Mouse (Mus musculus) left cerebral cortex, adult 9 months (tissue): ENCODE measurements around the gene Tmed3.

ENCODE experiments used
- DNase-seq, 2 experiments: peaks; one replicate each; pipeline ENCODE4 v3.0.0; 2022; ENCODE audit warnings: low spot score in 2 of 2

The Tmed3 gene

DNA sequence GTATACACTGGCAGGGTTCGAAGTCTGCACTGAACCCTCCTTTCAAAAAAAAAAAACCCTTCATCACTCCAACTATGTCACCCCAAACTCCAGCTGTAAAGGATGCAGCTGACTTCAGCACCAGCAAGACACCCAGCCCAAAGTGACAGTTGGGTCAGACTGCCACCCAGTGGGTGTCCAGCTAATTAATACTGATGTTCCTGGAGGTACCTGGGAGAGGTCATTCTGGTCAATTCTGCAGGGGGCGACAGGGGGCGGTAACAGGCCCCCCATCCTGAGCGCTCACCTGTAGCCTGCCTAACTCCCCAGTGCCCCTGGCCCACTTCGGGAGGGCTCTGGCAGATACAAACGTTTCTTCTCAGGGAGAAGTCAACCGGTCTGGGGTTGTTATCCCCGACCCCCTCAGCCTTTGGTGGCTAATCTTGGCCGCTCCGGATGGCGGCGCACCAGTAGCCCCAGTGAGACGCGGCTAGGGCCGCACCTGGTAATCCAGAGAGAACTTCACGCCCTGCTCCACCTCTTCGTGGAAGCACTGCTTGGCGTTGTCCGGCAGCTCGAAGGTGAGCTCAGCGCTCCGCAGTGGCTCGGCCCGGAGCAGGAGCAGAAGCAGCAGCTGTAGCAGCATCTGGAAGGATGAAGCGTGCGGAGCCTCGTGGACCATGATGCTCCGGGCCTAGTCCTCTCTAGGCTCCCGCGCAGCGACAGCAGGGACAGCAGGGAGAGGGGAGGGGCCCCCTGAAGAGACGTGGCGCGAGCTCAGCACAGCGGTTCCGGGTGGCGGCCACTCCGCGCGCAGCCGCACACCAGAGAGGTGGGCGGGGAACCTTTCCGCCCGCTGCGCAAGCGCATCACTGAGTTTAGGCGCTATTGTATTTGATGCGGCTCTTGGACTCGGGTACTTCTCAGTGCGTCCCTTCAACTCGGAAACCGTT is at the start of gene Tmed3:
Gene Tmed3 (minus strand): TSS at position 804 of the 932 bp plus-strand sequence.
- peak; percentile 84 to 91 for DNase-seq

- DNase-seq: no peak
Measured at GRCm38 (mm10) chr9:89740041-89740440, 35.2 kb upstream of the Tmed3 start.

GRCm38 (mm10) chr9:89738295-89738694 is 33.4 kb upstream of the Tmed3 start, which contains the start of gene Ankrd34c:
Gene Ankrd34c (minus strand): TSS chr9:89738475.
- peak in 1 of 2 experiments; percentile 61 for DNase-seq

DNA sequence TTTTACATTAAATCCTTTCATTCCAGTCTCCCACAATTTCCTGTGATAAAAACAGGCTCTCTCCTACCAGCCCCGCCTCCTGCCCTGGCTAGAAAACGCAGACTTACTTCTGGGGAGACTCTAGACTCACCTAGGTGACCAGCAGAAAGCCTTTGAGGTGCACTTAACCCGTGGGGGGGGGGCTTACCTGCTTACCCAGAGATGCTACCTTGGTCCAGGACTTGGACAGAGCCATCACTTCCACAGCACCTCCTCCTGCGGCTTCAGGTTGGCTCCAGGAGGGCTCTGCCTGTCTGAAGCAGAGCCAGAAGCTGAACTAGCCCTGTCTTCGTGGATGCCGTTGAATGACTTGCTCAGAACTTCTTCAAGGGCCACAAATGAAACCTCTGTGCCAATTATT is 33.0 kb upstream of the Tmed3 start:
- DNase-seq: peak in 1 of 2 experiments; percentile 23

DNA sequence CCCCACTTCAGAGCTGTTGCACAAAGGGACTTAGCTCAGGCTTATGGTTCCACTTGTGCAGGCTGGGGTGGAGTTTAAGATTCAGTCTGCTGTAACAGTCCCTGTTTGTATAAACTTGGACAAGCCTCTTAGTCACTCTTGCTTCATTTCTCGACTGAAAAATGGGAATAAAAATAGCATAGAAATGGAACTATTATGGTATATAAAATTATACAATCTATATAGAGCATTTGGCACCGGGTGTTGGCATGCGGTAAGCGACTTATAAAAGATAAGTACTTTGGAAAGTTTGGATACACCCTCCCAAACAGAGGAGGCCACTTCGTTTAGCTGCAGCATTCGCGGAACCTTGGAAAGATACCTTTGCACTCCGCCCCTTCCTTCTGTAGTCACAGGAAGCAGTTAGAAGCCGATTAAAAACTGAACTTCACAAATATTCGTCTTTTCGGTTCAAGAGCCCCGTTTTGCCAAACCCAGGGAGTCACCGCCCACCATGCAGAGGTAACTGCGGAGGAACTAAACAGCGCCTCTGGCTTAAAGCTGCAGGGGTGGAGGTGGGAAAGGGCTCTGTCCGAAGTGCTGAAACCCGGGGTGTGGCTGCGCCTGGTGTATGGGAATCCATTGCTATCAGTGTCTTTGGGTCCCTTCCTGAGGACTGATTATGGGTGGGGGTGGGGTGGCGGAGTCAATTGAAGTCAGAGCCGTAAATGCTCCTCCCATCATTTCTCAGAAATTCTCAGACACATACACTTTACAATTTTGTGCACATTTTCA is 32.3 kb upstream of the Tmed3 start:
- DNase-seq: peak in 1 of 2 experiments; percentile 11

DNA sequence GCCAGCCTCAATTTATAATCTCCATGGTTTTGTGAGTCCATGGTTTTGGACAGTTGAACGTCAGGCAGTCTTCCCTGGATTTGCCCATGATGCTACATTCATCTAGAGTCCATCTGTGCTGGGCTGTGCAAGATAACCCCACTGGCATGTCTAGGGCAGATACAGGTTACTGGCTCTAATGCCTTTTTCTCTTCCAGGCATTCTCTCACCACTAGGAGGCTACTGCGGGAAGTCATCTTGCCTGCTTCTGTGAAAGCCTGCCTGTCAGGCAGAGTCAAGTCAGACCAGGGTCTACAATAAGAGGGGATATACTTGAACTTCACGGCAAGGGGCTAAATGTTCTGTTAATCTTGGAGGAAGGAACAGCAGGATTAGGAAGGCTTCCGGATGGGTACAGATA is 2.0 kb upstream of the Tmed3 start:
- DNase-seq: no peak

GRCm38 (mm10) chr9:89705197-89705533 is 297 bp upstream of the Tmed3 start:
- DNase-seq: no peak

DNA sequence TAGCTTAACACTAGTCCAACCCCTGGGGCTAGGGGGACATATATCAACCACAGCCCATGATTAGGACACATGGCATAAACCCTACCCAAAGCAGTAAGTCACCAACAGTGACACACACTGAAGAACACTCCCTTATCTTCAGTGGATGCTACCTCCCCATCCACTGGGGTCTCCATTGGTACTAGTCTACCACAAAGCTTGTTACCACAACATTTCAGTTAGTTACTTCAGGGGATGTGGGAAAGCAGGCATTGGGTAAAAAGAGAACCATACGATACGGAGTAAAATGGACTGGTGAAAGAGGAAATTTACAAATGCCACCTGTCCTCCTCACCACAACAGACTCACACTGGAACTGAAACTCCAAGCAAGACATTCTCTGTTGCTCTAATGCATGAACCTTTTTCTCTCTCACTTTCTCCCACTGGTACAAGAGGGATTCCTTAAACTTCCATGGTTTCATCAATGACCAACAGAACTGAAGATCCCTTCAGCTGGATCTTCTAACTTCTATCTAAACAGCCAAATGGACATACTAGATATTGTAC is 3.9 kb downstream of the Tmed3 start:
- no peak for DNase-seq

DNA sequence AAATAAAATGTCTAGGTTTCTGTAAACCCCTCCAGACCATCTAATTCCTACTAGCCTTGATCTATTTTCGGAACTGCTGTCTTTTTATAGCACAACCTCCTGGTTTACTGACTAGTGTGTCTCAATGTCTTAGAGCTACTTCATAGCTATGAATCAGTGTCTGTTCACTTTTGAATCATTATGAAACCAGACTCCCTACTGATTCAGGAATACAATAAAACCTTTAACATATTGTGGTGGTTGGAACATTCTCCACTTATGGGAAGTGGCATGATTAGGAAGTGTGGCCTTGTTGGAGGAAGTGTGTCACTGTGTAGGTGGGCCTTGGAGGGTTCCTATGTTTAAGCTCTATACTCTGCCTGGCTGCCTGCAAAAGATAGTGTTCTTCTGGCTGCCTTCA is 9.7 kb downstream of the Tmed3 start:
- no peak for DNase-seq

GRCm38 (mm10) chr9:89693670-89694069 is 11.2 kb downstream of the Tmed3 start:
- no peak for DNase-seq

DNA sequence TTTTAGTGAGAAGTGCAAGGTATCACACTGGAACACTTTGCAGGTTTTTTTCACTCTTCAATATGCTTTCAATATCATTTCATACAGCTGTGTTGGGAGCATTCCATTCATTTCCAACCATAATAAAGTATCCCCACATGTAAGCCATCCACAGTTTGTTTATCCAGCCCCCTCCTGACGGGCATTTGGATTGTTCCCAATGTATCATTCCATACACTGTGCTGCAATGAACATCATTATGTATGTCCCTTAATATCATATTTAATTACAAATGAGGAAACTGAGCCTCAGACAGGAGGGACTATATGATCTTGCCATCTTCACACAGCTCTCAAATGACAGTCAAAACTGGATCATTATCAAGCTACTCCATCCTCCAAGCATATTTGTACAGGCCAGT is 15.7 kb downstream of the Tmed3 start:
- no peak for DNase-seq

- DNase-seq: peak in 1 of 2 experiments; percentile 19
Measured at GRCm38 (mm10) chr9:89687503-89688226, 17.2 kb downstream of the Tmed3 start.

DNA sequence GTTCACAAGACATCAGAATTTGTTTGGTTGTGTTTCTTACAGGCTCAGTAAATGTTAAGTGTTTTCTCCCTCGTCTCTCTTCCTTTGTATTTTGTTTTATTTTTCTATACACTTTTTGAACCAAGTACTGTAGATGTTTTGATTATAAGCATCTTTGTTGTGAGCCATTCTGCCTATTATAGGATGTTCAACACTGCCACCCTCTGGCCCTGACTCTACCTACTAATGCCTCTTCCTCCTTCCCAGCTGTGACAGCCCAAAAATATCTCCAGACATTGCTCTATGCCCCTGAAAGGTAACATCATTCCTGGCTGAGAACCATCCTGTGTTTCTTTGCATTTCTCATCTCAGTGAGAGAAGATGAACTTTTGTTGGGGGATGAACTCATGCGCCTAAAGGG is 18.6 kb downstream of the Tmed3 start:
- no peak for DNase-seq

DNA sequence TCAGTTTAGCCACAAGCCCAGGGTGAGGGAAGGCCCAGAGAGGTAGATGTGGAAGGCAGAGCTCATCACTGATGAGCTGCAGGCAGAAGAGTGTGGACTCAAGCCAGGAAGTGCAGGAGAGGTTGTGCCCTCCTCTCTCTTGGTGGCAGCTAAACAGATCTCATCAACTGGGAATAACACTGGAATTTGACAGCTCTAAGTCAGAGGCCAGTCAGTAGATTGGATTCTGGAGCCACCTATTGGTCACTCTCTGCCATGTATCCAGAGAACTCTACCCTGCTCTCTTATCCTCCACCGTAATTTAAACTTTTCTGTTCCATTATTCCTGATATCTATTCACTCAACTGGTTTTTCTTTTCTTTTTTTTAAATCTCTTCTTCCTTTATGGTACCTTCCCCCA is 25.9 kb downstream of the Tmed3 start:
- no peak for DNase-seq

DNA sequence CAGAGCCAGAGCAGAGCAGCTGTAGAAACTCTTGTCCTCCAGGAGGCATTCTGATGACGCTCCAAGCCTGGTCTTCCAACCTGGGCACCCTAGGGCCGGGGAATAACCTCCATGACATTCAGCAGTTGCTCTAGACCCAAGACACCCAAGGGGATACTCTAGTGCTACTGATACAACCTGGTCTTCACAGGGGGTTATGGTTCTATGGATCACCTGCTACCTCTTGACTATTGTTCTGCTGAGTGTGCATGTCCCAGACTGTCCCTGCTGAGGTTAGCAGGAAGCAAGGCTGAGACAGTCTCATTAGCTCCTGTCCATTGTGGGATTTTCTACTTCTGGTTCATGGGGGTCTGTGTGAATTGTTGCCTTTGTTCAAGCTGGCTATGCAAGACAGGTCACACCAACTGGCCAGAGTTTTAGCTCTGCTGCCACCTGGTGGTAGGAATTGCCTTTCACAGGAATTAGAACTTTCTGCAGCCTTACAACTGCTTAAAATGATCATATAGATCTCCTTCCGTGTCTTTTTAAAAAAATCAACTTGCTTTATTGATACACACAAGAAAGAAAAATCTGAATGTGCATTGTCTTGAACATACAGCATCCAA is 30.8 kb downstream of the Tmed3 start:
- DNase-seq: peak in 1 of 2 experiments; percentile 88

GRCm38 (mm10) chr9:89673402-89673801 is 31.5 kb downstream of the Tmed3 start:
- no peak for DNase-seq

- DNase-seq: peak; percentile 27 to 63
Measured at GRCm38 (mm10) chr9:89669878-89670277, 35.0 kb downstream of the Tmed3 start.

DNA sequence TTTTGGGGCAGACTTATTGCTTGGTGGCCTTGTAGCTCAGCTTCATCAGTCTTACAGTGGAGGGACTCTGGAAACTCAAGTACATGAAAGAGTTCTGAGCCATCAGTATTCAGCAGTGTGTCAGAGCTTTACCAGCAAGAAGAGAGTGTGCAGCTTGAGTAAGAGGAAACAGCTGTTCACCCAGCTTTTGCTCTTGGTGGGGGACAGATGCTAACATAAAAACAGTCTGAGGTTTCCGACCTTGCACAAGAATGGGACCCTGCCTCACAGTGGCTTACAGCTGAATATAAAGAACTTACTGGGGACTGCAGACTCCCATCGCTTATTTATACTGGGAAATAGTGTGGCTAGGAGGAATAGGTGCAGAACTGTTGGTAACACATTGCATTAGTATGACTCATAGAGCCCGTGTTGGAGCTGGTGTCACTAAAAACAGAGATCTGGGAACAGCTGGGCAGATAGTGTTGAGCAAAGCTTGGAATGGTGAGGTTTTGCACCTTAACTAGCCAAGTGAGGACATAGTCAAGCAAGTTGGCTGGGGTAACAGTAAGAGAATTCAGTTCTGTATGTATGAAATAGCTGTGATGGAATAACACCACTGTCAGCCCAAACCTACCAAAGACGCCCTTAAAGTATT is 37.4 kb downstream of the Tmed3 start:
- DNase-seq: no peak

- DNase-seq: no peak
Measured at GRCm38 (mm10) chr9:89650913-89651312, 54.0 kb downstream of the Tmed3 start.
